Mouse (Mus musculus) monocyte, adult 2 months (primary cell): ENCODE measurements at regions not wholly inside any gene's neighbourhood (a gene's known extent, or its start where the extent isn't known, plus 50 kb on each side); places are given as distances from the start of the nearest gene placed in this dataset.

Experiments used
- DNase-seq, 2 experiments: peaks; one replicate each; pipeline ENCODE4 v3.0.0; 2022; ENCODE audit warnings: low spot score in 2 of 2, low read depth in 1 of 2

- no peak for DNase-seq
Observed at GRCm38 (mm10) chr13:5211659-5212058, 602.7 kb upstream of the Akr1e1 start.

- DNase-seq, result no peak
Observed at GRCm38 (mm10) chr13:5229476-5229875, 620.5 kb upstream of the Akr1e1 start.

GRCm38 (mm10) chr13:5234232-5234631 is 625.3 kb upstream of the Akr1e1 start:
- no peak for DNase-seq

GRCm38 (mm10) chr13:5235391-5235790 is 625.9 kb upstream of the Klf6 start:
- DNase-seq, result no peak

GRCm38 (mm10) chr13:5240541-5240940 is 620.7 kb upstream of the Klf6 start:
- DNase-seq, result no peak

- no peak for DNase-seq
Observed at GRCm38 (mm10) chr13:5242782-5243181, 618.5 kb upstream of the Klf6 start.

GRCm38 (mm10) chr13:5248671-5249391 is 612.5 kb upstream of the Klf6 start:
- no peak for DNase-seq

GRCm38 (mm10) chr13:5257891-5258660 is 603.2 kb upstream of the Klf6 start:
- no peak for DNase-seq

GRCm38 (mm10) chr13:5259760-5260159 is 601.5 kb upstream of the Klf6 start:
- no peak for DNase-seq

- no peak for DNase-seq
Observed at GRCm38 (mm10) chr13:5272506-5273192, 588.6 kb upstream of the Klf6 start.

GRCm38 (mm10) chr13:5276564-5276963 is 584.7 kb upstream of the Klf6 start:
- DNase-seq, result no peak

- DNase-seq, result no peak
Observed at GRCm38 (mm10) chr13:5289753-5290449, 571.4 kb upstream of the Klf6 start.

- DNase-seq, result no peak
Observed at GRCm38 (mm10) chr13:5302141-5302540, 559.1 kb upstream of the Klf6 start.

GRCm38 (mm10) chr13:5306688-5307087 is 554.6 kb upstream of the Klf6 start:
- DNase-seq, result no peak

- DNase-seq, result no peak
Observed at GRCm38 (mm10) chr13:5313297-5313696, 548.0 kb upstream of the Klf6 start.

GRCm38 (mm10) chr13:5315011-5315410 is 546.3 kb upstream of the Klf6 start:
- no peak for DNase-seq

GRCm38 (mm10) chr13:5317941-5318856 is 543.1 kb upstream of the Klf6 start:
- no peak for DNase-seq

GRCm38 (mm10) chr13:5345712-5346111 is 515.6 kb upstream of the Klf6 start:
- no peak for DNase-seq

GRCm38 (mm10) chr13:5347503-5348469 is 513.5 kb upstream of the Klf6 start:
- no peak for DNase-seq
